Mouse (Mus musculus): ENCODE results near the gene Plekha4. TPM values are rescaled to one million over a fixed set of nuclear protein-coding genes. Genes with fewer than 3 reads are reported as not detected.

Gene Plekha4
- polyA plus RNA-seq, 1 experiment from 2014 or later: 3.5 TPM

GRCm38 (mm10) chr7:45549641-45550436 is 23.7 kb downstream of the Plekha4 start:
- ATAC-seq (ENCODE audit: low FRiP score, low read depth): no peak
- no peaks in the 10 kb centered on the region for H3K9me3 ChIP-seq
- H3K27me3 ChIP-seq (replicated peaks): no peaks in the 10 kb centered on the region
- H3K36me3 ChIP-seq: no peaks in the 10 kb centered on the region
- no peak overlapping the region for H3K27ac ChIP-seq
- no peak overlapping the region for H3K4me3 ChIP-seq
- 88% methylated on average over 16 of the region's 16 CpGs for WGBS
- H3K4me1 ChIP-seq: no peaks in the 10 kb centered on the region
- H3K9ac ChIP-seq: no peak overlapping the region
- no peak overlapping the region for H3K4me2 ChIP-seq (replicated peaks)

GRCm38 (mm10) chr7:45550821-45551511 is 24.8 kb downstream of the Plekha4 start:
- Histone ChIP-seq H3K27me3 (replicated peaks) (no peaks in the 10 kb centered on the region), H3K9ac (no peak overlapping the region), H3K4me3 (no peak overlapping the region), H3K27ac (no peak overlapping the region), H3K4me2 (replicated peaks) (no peak overlapping the region), H3K9me3 (no peaks in the 10 kb centered on the region), H3K4me1 (no peaks in the 10 kb centered on the region), H3K36me3 (no peaks in the 10 kb centered on the region)
- no peak for ATAC-seq (ENCODE audit: low FRiP score, low read depth)
- 77% methylated on average over 11 of the region's 11 CpGs for WGBS

- Histone ChIP-seq H3K36me3 (no peaks in the 10 kb centered on the region), H3K4me1 (no peaks in the 10 kb centered on the region), H3K4me3 (no peak overlapping the region), H3K4me2 (replicated peaks) (no peak overlapping the region), H3K9ac (no peak overlapping the region), H3K27ac (no peak overlapping the region), H3K9me3 (no peaks in the 10 kb centered on the region), H3K27me3 (replicated peaks) (no peaks in the 10 kb centered on the region)
- 84% methylated on average over 8 of the region's 8 CpGs for WGBS
- ATAC-seq (ENCODE audit: low FRiP score, low read depth): no peak
Observed at GRCm38 (mm10) chr7:45551512-45551883, 25.4 kb downstream of the Plekha4 start.

- H3K9ac ChIP-seq: no peak overlapping the region
- no peaks in the 10 kb centered on the region for H3K27me3 ChIP-seq (replicated peaks)
- no peak overlapping the region for H3K4me3 ChIP-seq
- no peak for ATAC-seq (ENCODE audit: low FRiP score, low read depth)
- H3K4me1 ChIP-seq: no peaks in the 10 kb centered on the region
- no peaks in the 10 kb centered on the region for H3K36me3 ChIP-seq
- no peak overlapping the region for H3K27ac ChIP-seq
- H3K4me2 ChIP-seq (replicated peaks): no peak overlapping the region
- no peaks in the 10 kb centered on the region for H3K9me3 ChIP-seq
- 68% methylated on average over 8 of the region's 8 CpGs for WGBS
Observed at GRCm38 (mm10) chr7:45553519-45553918, 27.4 kb downstream of the Plekha4 start.

GRCm38 (mm10) chr7:45553990-45554389 is 27.9 kb downstream of the Plekha4 start:
- Histone ChIP-seq H3K4me3 (no peak overlapping the region), H3K4me1 (no peaks in the 10 kb centered on the region), H3K9ac (no peak overlapping the region), H3K27ac (no peak overlapping the region), H3K36me3 (no peaks in the 10 kb centered on the region), H3K9me3 (no peaks in the 10 kb centered on the region), H3K27me3 (replicated peaks) (no peaks in the 10 kb centered on the region), H3K4me2 (replicated peaks) (no peak overlapping the region)
- WGBS: 88% methylated on average over 2 of the region's 2 CpGs
- ATAC-seq (ENCODE audit: low FRiP score, low read depth): no peak

GRCm38 (mm10) chr7:45554744-45555143 is 28.6 kb downstream of the Plekha4 start, which contains the start of gene Hsd17b14:
Gene Hsd17b14, plus strand, starts transcription at chr7:45554893.
- WGBS: 48% methylated on average over 8 of the region's 8 CpGs
- no peak within 1 kb of the TSS for H3K27ac ChIP-seq
- H3K4me2 ChIP-seq (replicated peaks): no peak within 1 kb of the TSS

GRCm38 (mm10) chr7:45555787-45556186 is 29.7 kb downstream of the Plekha4 start:
- H3K27me3 ChIP-seq (replicated peaks): no peaks in the 10 kb centered on the region
- H3K27ac ChIP-seq: no peak overlapping the region
- no peaks in the 10 kb centered on the region for H3K36me3 ChIP-seq
- H3K4me3 ChIP-seq: no peak overlapping the region
- H3K9ac ChIP-seq: no peak overlapping the region
- no peaks in the 10 kb centered on the region for H3K4me1 ChIP-seq
- no peaks in the 10 kb centered on the region for H3K9me3 ChIP-seq
- H3K4me2 ChIP-seq (replicated peaks): no peak overlapping the region
- no peak for ATAC-seq (ENCODE audit: low FRiP score, low read depth)
- WGBS: 25% methylated on average over 8 of the region's 8 CpGs

More at GRCm38 (mm10) chr7:45554744-45555143, 28.6 kb downstream of the Plekha4 start, which contains the start of gene Hsd17b14:
- no peaks in the 10 kb centered on the region for H3K4me1 ChIP-seq
- no peaks in the 10 kb centered on the region for H3K9me3 ChIP-seq
- no peak within 1 kb of the TSS for H3K9ac ChIP-seq
- no peaks in the 10 kb centered on the region for H3K36me3 ChIP-seq
- H3K27me3 ChIP-seq (replicated peaks): no peaks in the 10 kb centered on the region
- no peak for ATAC-seq (ENCODE audit: low FRiP score, low read depth)
- H3K4me3 ChIP-seq: no peak within 1 kb of the TSS

GRCm38 (mm10) chr7:45558907-45559306 is 32.8 kb downstream of the Plekha4 start:
- Histone ChIP-seq H3K4me1 (no peaks in the 10 kb centered on the region), H3K36me3 (no peaks in the 10 kb centered on the region), H3K27me3 (replicated peaks) (no peaks in the 10 kb centered on the region), H3K4me2 (replicated peaks) (no peak overlapping the region), H3K9ac (no peak overlapping the region), H3K9me3 (no peaks in the 10 kb centered on the region), H3K4me3 (no peak overlapping the region), H3K27ac (no peak overlapping the region)
- 77% methylated on average over 5 of the region's 6 CpGs for WGBS
- ATAC-seq (ENCODE audit: low FRiP score, low read depth): no peak

GRCm38 (mm10) chr7:45560241-45560640 is 34.1 kb downstream of the Plekha4 start:
- Histone ChIP-seq H3K27me3 (replicated peaks) (no peaks in the 10 kb centered on the region), H3K4me1 (no peaks in the 10 kb centered on the region), H3K36me3 (no peaks in the 10 kb centered on the region), H3K9me3 (no peaks in the 10 kb centered on the region), H3K27ac (no peak overlapping the region), H3K9ac (no peak overlapping the region), H3K4me2 (replicated peaks) (no peak overlapping the region), H3K4me3 (no peak overlapping the region)
- 86% methylated on average over 7 of the region's 7 CpGs for WGBS
- no peak for ATAC-seq (ENCODE audit: low FRiP score, low read depth)

GRCm38 (mm10) chr7:45560843-45561623 is 34.9 kb downstream of the Plekha4 start:
- Histone ChIP-seq H3K36me3 (no peaks in the 10 kb centered on the region), H3K4me2 (replicated peaks) (0 out of 2 replicates have a peak overlapping the region, but pooled peaks have one; percentile 7), H3K4me3 (no peak overlapping the region)

GRCm38 (mm10) chr7:45561624-45562520 is 35.7 kb downstream of the Plekha4 start:
- H3K27ac ChIP-seq: no peak overlapping the region
- no peaks in the 10 kb centered on the region for H3K27me3 ChIP-seq (replicated peaks)
- no peaks in the 10 kb centered on the region for H3K4me1 ChIP-seq
- H3K4me2 ChIP-seq (replicated peaks): no peak overlapping the region
- no peak for ATAC-seq (ENCODE audit: low FRiP score, low read depth)
- no peak overlapping the region for H3K4me3 ChIP-seq
- WGBS: 53% methylated on average over 12 of the region's 12 CpGs
- H3K9ac ChIP-seq: no peak overlapping the region
- no peaks in the 10 kb centered on the region for H3K36me3 ChIP-seq
- no peaks in the 10 kb centered on the region for H3K9me3 ChIP-seq

More at GRCm38 (mm10) chr7:45560843-45561623, 34.9 kb downstream of the Plekha4 start:
- no peak for ATAC-seq (ENCODE audit: low FRiP score, low read depth)
- Histone ChIP-seq H3K9me3 (no peaks in the 10 kb centered on the region), H3K27me3 (replicated peaks) (no peaks in the 10 kb centered on the region), H3K9ac (no peak overlapping the region), H3K4me1 (no peaks in the 10 kb centered on the region), H3K27ac (no peak overlapping the region)
- WGBS: 31% methylated on average over 17 of the region's 17 CpGs
